Mouse (Mus musculus): ENCODE measurements around the gene Olfr1223. TPM values are rescaled to one million over a fixed set of nuclear protein-coding genes. Genes with fewer than 3 reads are reported as not detected.
"Not testable (repeated sequence)": the region's sequence is repeated elsewhere in the genome, so short reads cannot be mapped to it uniquely, and the experiment has no call there.

The Olfr1223 gene
- polyA plus RNA-seq (2012; rRNA removed) = not detected in 2 replicates
- not detected in 2 replicates for polyA plus RNA-seq (2014; fragmentation: Nextera tagmentation; extraction: Ambion mirVana)

- Histone ChIP-seq H3K9me3 (ENCODE audit: control insufficient read depth, low read length) (no peaks in the 10 kb centered on the region), H3K27me3 (ENCODE audit: control insufficient read depth, insufficient read depth, low read length) (no peaks in the 10 kb centered on the region), H3K36me3 (ENCODE audit: control insufficient read depth, insufficient read depth, low read length) (no peaks in the 10 kb centered on the region), H3K27ac (replicated peaks; ENCODE audit: low read depth, low read length) (no peak within 1 kb of the TSS), H3K4me2 (replicated peaks; ENCODE audit: low read depth, low read length, severe bottlenecking) (no peak within 1 kb of the TSS), H3K4me1 (ENCODE audit: control insufficient read depth, insufficient read depth, low read length) (no peaks in the 10 kb centered on the region), H3K9ac (ENCODE audit: low read depth, low read length, severe bottlenecking) (no peak within 1 kb of the TSS), H3K4me3 (replicated peaks; ENCODE audit: low read length) (no peak within 1 kb of the TSS)
- DNase-seq (ENCODE audit: low spot score) (no peak), ATAC-seq (ENCODE audit: low FRiP score, low read depth) (no peak)
- TF ChIP-seq POLR2A (IDR thresholded peaks at IDR 0.05; ENCODE audit: borderline replicate concordance, extremely low read depth, insufficient read depth, insufficient read length) = no peak
- 55% methylated on average over 1 of the region's 1 CpGs for WGBS
These were observed at the start of gene Olfr1223 for GRCm38 (mm10) chr2:89151460-89151859. TSS of gene Olfr1223 (minus strand) at chr2:89151560.

- Histone ChIP-seq H3K4me2 (replicated peaks; ENCODE audit: low read depth, low read length, severe bottlenecking) (no peak within 1 kb of the TSS), H3K27me3 (ENCODE audit: control insufficient read depth, insufficient read depth, low read length) (no peaks in the 10 kb centered on the region), H3K9me3 (ENCODE audit: control insufficient read depth, low read length) (no peaks in the 10 kb centered on the region), H3K4me3 (replicated peaks; ENCODE audit: low read length) (no peak within 1 kb of the TSS), H3K27ac (replicated peaks; ENCODE audit: low read depth, low read length) (no peak within 1 kb of the TSS), H3K4me1 (ENCODE audit: control insufficient read depth, insufficient read depth, low read length) (no peaks in the 10 kb centered on the region), H3K36me3 (ENCODE audit: control insufficient read depth, insufficient read depth, low read length) (no peaks in the 10 kb centered on the region), H3K9ac (ENCODE audit: low read depth, low read length, severe bottlenecking) (no peak within 1 kb of the TSS)
- DNase-seq (ENCODE audit: low spot score) (no peak), ATAC-seq (ENCODE audit: low FRiP score, low read depth) (no peak)
- WGBS = 59% methylated on average over 2 of the region's 2 CpGs
- no peak for TF ChIP-seq POLR2A (IDR thresholded peaks at IDR 0.05; ENCODE audit: borderline replicate concordance, extremely low read depth, insufficient read depth, insufficient read length)
These were observed 48.6 kb upstream of the Olfr1223 start, which contains the start of gene Olfr1226 for GRCm38 (mm10) chr2:89199948-89200347. TSS of gene Olfr1226 (minus strand) at chr2:89200048.

- no peak overlapping the region for H3K9ac ChIP-seq (ENCODE audit: low read depth, low read length, severe bottlenecking)
- no peak overlapping the region for H3K27ac ChIP-seq (replicated peaks; ENCODE audit: low read depth, low read length)
- no peaks in the 10 kb centered on the region for H3K4me1 ChIP-seq (ENCODE audit: control insufficient read depth, insufficient read depth, low read length)
- H3K4me3 ChIP-seq (replicated peaks; ENCODE audit: low read length) = no peak overlapping the region
- DNase-seq (ENCODE audit: low spot score) (no peak), ATAC-seq (ENCODE audit: low FRiP score, low read depth) (no peak)
- H3K4me2 ChIP-seq (replicated peaks; ENCODE audit: low read depth, low read length, severe bottlenecking) = no peak overlapping the region
- H3K36me3 ChIP-seq (ENCODE audit: control insufficient read depth, insufficient read depth, low read length) = no peaks in the 10 kb centered on the region
- no peaks in the 10 kb centered on the region for H3K9me3 ChIP-seq (ENCODE audit: control insufficient read depth, low read length)
- 82% methylated on average over 3 of the region's 3 CpGs for WGBS
- H3K27me3 ChIP-seq (ENCODE audit: control insufficient read depth, insufficient read depth, low read length) = no peaks in the 10 kb centered on the region
- no peak for TF ChIP-seq POLR2A (IDR thresholded peaks at IDR 0.05; ENCODE audit: borderline replicate concordance, extremely low read depth, insufficient read depth, insufficient read length)
These were observed 45.1 kb upstream of the Olfr1223 start for GRCm38 (mm10) chr2:89196325-89196982.

GRCm38 (mm10) chr2:89174569-89174968, 23.2 kb upstream of the Olfr1223 start, which contains the start of gene Olfr1225:
TSS of gene Olfr1225 (minus strand) at chr2:89174669.
- Histone ChIP-seq H3K4me3 (replicated peaks; ENCODE audit: low read length) (no peak within 1 kb of the TSS), H3K27ac (replicated peaks; ENCODE audit: low read depth, low read length) (no peak within 1 kb of the TSS), H3K36me3 (ENCODE audit: control insufficient read depth, insufficient read depth, low read length) (no peaks in the 10 kb centered on the region), H3K9me3 (ENCODE audit: control insufficient read depth, low read length) (no peaks in the 10 kb centered on the region), H3K9ac (ENCODE audit: low read depth, low read length, severe bottlenecking) (no peak within 1 kb of the TSS), H3K4me1 (ENCODE audit: control insufficient read depth, insufficient read depth, low read length) (no peaks in the 10 kb centered on the region), H3K27me3 (ENCODE audit: control insufficient read depth, insufficient read depth, low read length) (no peaks in the 10 kb centered on the region), H3K4me2 (replicated peaks; ENCODE audit: low read depth, low read length, severe bottlenecking) (no peak within 1 kb of the TSS)
- DNase-seq (ENCODE audit: low spot score) = no peak
- no peak for ATAC-seq (ENCODE audit: low FRiP score, low read depth)
- TF ChIP-seq POLR2A (IDR thresholded peaks at IDR 0.05; ENCODE audit: borderline replicate concordance, extremely low read depth, insufficient read depth, insufficient read length) = no peak
- 89% methylated on average over 1 of the region's 1 CpGs for WGBS

GRCm38 (mm10) chr2:89164711-89165110, 13.4 kb upstream of the Olfr1223 start:
- not testable (repeated sequence) for H3K4me1 ChIP-seq (ENCODE audit: control insufficient read depth, insufficient read depth, low read length); H3K9ac ChIP-seq (ENCODE audit: low read depth, low read length, severe bottlenecking); H3K36me3 ChIP-seq (ENCODE audit: control insufficient read depth, insufficient read depth, low read length); H3K9me3 ChIP-seq (ENCODE audit: control insufficient read depth, low read length); H3K4me2 ChIP-seq (replicated peaks; ENCODE audit: low read depth, low read length, severe bottlenecking); DNase-seq (ENCODE audit: low spot score); H3K27ac ChIP-seq (replicated peaks; ENCODE audit: low read depth, low read length); ATAC-seq (ENCODE audit: low FRiP score, low read depth); H3K27me3 ChIP-seq (ENCODE audit: control insufficient read depth, insufficient read depth, low read length); H3K4me3 ChIP-seq (replicated peaks; ENCODE audit: low read length)
- WGBS = 92% methylated on average over 4 of the region's 4 CpGs

- not testable (repeated sequence) for H3K36me3 ChIP-seq (ENCODE audit: control insufficient read depth, insufficient read depth, low read length); H3K4me2 ChIP-seq (replicated peaks; ENCODE audit: low read depth, low read length, severe bottlenecking); ATAC-seq (ENCODE audit: low FRiP score, low read depth); H3K4me3 ChIP-seq (replicated peaks; ENCODE audit: low read length); H3K4me1 ChIP-seq (ENCODE audit: control insufficient read depth, insufficient read depth, low read length); DNase-seq (ENCODE audit: low spot score); H3K9me3 ChIP-seq (ENCODE audit: control insufficient read depth, low read length); H3K27me3 ChIP-seq (ENCODE audit: control insufficient read depth, insufficient read depth, low read length); H3K9ac ChIP-seq (ENCODE audit: low read depth, low read length, severe bottlenecking); H3K27ac ChIP-seq (replicated peaks; ENCODE audit: low read depth, low read length)
- 92% methylated on average over 8 of the region's 8 CpGs for WGBS
These were observed 12.6 kb upstream of the Olfr1223 start, which contains the start of gene Olfr1224-ps1 for GRCm38 (mm10) chr2:89163991-89164390. TSS of gene Olfr1224-ps1 (minus strand) at chr2:89164091.

Measured in limb, embryonic 14.5 days (tissue).